Comparison of ENCODE assay signal across 23 mouse cellular contexts in the genomic region with DNA sequence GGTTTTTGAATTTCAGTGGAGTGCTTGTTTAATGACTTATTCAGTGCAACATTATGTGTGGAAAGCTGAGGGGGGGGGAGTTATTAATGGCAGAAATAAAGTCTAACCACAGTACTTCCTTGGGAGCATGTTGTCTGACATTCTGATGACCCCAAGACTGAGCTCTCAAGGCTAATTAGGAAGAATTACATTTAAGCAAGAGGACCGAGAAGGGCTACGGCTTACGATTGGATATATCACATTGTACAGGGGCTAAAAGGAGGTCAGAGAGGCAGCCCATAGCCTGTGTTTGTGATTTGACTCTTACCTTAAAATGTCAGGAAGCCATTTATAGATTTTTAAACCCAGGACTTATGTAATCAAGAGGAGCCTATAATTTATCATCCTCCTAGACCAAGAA.
"Had no signal": no experiment of that assay in that cellular context is flagged by ENCODE, and none has a peak within 500 bp of the region (broad histone marks: within the 10 kb centered on the region; RNA-seq: fewer than 3 reads in every experiment).

No protein-coding gene starts in this region.

- H3K4me1 ChIP-seq: limb, embryonic 13.5 days; liver, embryonic 12.5 days; liver, embryonic 15.5 days; lung, embryonic 15.5 days; midbrain, embryonic 10.5 days; midbrain, embryonic 13.5 days; stomach, embryonic 15.5 days had no signal

- H3K27ac ChIP-seq: left cerebral cortex, adult 2 months; limb, embryonic 13.5 days; liver, embryonic 12.5 days; liver, embryonic 15.5 days; lung, embryonic 15.5 days; midbrain, embryonic 10.5 days; midbrain, embryonic 13.5 days; neural tube, embryonic 13.5 days; stomach, embryonic 15.5 days had no signal

- H3K4me2 ChIP-seq: limb, embryonic 13.5 days; liver, embryonic 12.5 days; liver, embryonic 15.5 days; lung, embryonic 15.5 days; midbrain, embryonic 13.5 days; neural tube, embryonic 13.5 days; stomach, embryonic 15.5 days had no signal

- H3K9ac ChIP-seq: limb, embryonic 13.5 days; liver, embryonic 12.5 days; liver, embryonic 15.5 days; lung, embryonic 15.5 days; midbrain, embryonic 13.5 days; neural tube, embryonic 13.5 days; stomach, embryonic 15.5 days had no signal

- H3K27me3 ChIP-seq: limb, embryonic 13.5 days; liver, embryonic 12.5 days; liver, embryonic 15.5 days; lung, embryonic 15.5 days; megakaryocyte, embryonic 14.5 days; midbrain, embryonic 13.5 days; neural tube, embryonic 13.5 days; stomach, embryonic 15.5 days had no signal

- H3K9me3 ChIP-seq: limb, embryonic 13.5 days; liver, embryonic 12.5 days; liver, embryonic 15.5 days; lung, embryonic 15.5 days; megakaryocyte, embryonic 14.5 days; midbrain, embryonic 10.5 days; midbrain, embryonic 13.5 days; neural tube, embryonic 13.5 days; stomach, embryonic 15.5 days had no signal

- H3K36me3 ChIP-seq: limb, embryonic 13.5 days; liver, embryonic 12.5 days; liver, embryonic 15.5 days; lung, embryonic 15.5 days; midbrain, embryonic 10.5 days; midbrain, embryonic 13.5 days; neural tube, embryonic 13.5 days; stomach, embryonic 15.5 days had no signal

- ATAC-seq: intestine, postnatal 0 days; liver, embryonic 12.5 days; midbrain, embryonic 13.5 days; midbrain, embryonic 16.5 days had no signal

- DNase-seq: kidney, postnatal 36 days; layer of hippocampus, postnatal 36 days; liver; lung, adult 18-20 months; lung, postnatal 10 days; lung, postnatal 36 days; retina, postnatal 1 day; right cerebral cortex, postnatal 25 days; spleen, adult 18-20 months; thymus, postnatal 25 days had no signal

- H3K4me3 ChIP-seq: left cerebral cortex, adult 2 months; limb, embryonic 13.5 days; liver, embryonic 12.5 days; liver, embryonic 15.5 days; lung, embryonic 15.5 days; megakaryocyte, embryonic 14.5 days; midbrain, embryonic 10.5 days; midbrain, embryonic 13.5 days; myocyte; neural tube, embryonic 13.5 days; stomach, embryonic 15.5 days had no signal
